Mouse (Mus musculus): ENCODE measurements around the gene Kbtbd6. TPM values are rescaled to one million over a fixed set of nuclear protein-coding genes. Genes with fewer than 3 reads are reported as not detected.

Kbtbd6 gene
- polyA plus RNA-seq, 1 experiment, result 0.25 TPM

DNA sequence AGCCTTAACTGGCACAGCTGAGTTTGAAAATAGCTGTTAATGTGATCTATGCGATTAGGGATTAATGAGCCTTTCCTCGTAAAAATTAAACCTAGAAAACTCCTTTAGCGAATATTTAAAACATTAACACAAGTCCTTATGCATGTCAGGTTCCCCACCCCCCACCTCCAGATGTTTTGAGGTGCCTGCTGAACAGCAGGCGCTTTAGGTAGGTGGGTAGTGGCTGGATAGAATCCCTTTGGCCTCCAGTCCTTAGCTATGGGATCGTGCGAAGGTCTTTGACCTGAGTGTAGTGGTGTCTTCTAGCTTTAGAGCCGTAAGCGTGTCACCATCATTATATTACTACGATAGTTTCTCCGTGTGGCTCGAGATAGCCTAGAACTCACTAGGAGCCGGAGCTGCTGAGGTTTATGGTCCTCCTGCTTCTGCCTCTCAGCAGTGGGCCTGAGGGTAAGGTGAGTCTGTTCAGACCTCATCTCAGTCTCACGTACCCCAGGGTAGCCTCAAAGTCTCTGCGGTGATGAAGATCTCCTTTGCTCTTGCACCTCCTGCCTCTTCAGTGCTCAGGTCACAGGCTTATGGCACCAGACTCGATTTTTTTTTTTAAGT, 31.2 kb downstream of the Kbtbd6 start:
- TF ChIP-seq USF1 (IDR thresholded peaks at IDR 0.05; ENCODE audit: low read depth), result no peak
- TF ChIP-seq CTCF (IDR thresholded peaks at IDR 0.05; ENCODE audit: control insufficient read depth, insufficient read depth, insufficient read length), result no peak
- no peak for TF ChIP-seq MAX (IDR thresholded peaks at IDR 0.05)
- no peak for TF ChIP-seq FOSL1 (IDR thresholded peaks at IDR 0.05; ENCODE audit: insufficient read depth, low read length, poor library complexity, severe bottlenecking)
- TF ChIP-seq MYOD1 (IDR thresholded peaks at IDR 0.05; ENCODE audit: control insufficient read depth, insufficient read length, low read depth), result no peak
- TF ChIP-seq CEBPB (IDR thresholded peaks at IDR 0.05; ENCODE audit: low read depth), result no peak
- no peak for TF ChIP-seq MYOG (IDR thresholded peaks at IDR 0.05; ENCODE audit: control insufficient read depth, extremely low read depth, insufficient read length)
- peak overlapping the region; percentile 84 for H3K4me3 ChIP-seq (ENCODE audit: insufficient read depth, poor library complexity, severe bottlenecking)
- peaks cover 34% of the 10 kb centered on the region for H3K79me3 ChIP-seq (ENCODE audit: low read depth)
- peaks cover 7% of the 10 kb centered on the region for H3K36me3 ChIP-seq (ENCODE audit: control insufficient read depth, insufficient read depth)
- peak overlapping the region; percentile 27 for H3ac ChIP-seq (ENCODE audit: control insufficient read depth, insufficient read length, low read depth)
- H3K79me2 ChIP-seq (ENCODE audit: control insufficient read depth, insufficient read depth), result peaks cover 74% of the 10 kb centered on the region
- no peaks in the 10 kb centered on the region for H3K27me3 ChIP-seq (ENCODE audit: control insufficient read depth, insufficient read depth, insufficient read length)

DNA sequence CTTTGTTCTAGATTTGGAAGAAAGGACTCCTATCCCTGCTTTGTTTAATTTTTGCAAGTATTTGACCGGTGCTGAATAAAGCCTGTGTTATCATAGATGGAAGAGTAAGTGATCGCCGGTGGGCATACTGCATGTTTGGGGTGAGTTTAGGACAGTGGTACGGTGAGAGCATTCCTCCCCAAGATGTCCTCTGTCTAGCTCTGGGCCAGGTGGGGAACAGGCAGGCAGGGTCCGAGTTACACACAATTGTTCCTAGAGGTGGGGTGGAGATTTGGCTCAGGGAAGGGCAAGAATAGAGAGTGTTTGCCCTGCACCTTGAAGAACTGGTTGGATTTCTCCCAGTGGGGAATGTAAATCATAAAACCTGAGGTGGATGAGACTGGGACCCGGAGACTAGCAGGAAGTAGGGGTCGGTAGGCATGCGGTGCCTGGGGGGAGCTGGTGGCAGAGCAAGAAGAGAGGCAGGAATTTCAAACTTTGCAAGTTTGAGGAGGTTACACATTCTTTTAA, 32.0 kb downstream of the Kbtbd6 start:
- Histone ChIP-seq H3K4me3 (ENCODE audit: insufficient read depth, poor library complexity, severe bottlenecking) (no peak overlapping the region), H3K36me3 (ENCODE audit: control insufficient read depth, insufficient read depth) (peaks cover 7% of the 10 kb centered on the region), H3K79me3 (ENCODE audit: low read depth) (peaks cover 27% of the 10 kb centered on the region), H3K79me2 (ENCODE audit: control insufficient read depth, insufficient read depth) (peaks cover 70% of the 10 kb centered on the region), H3K27me3 (ENCODE audit: control insufficient read depth, insufficient read depth, insufficient read length) (no peaks in the 10 kb centered on the region), H3ac (ENCODE audit: control insufficient read depth, insufficient read length, low read depth) (no peak overlapping the region)
- TF ChIP-seq CEBPB (IDR thresholded peaks at IDR 0.05; ENCODE audit: low read depth) (no peak), MYOD1 (IDR thresholded peaks at IDR 0.05; ENCODE audit: control insufficient read depth, insufficient read length, low read depth) (no peak), USF1 (IDR thresholded peaks at IDR 0.05; ENCODE audit: low read depth) (no peak), MAX (IDR thresholded peaks at IDR 0.05) (no peak), MYOG (IDR thresholded peaks at IDR 0.05; ENCODE audit: control insufficient read depth, extremely low read depth, insufficient read length) (no peak), FOSL1 (IDR thresholded peaks at IDR 0.05; ENCODE audit: insufficient read depth, low read length, poor library complexity, severe bottlenecking) (no peak), CTCF (IDR thresholded peaks at IDR 0.05; ENCODE audit: control insufficient read depth, insufficient read depth, insufficient read length) (no peak)

DNA sequence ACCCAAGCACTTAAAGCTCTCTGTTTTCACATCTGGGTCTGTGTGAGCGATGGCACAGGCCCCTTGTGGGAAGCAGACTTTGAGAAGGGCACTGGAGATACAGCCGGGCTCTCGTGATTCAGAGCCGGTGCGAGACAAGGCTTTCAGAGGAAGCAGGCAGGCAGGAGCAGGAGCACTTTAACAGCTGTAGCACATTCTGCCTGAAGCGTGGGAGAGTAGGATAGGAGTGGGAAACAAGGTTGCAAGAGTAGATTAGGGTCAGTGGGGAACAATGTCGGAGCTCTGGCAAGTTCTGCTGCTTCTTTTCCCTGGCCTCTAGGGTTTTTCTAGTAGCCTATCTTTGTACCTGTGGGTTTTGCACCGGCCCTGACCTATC, 35.0 kb downstream of the Kbtbd6 start:
- H3K4me3 ChIP-seq (ENCODE audit: insufficient read depth, poor library complexity, severe bottlenecking), result no peak overlapping the region
- peaks cover 49% of the 10 kb centered on the region for H3K79me2 ChIP-seq (ENCODE audit: control insufficient read depth, insufficient read depth)
- H3K79me3 ChIP-seq (ENCODE audit: low read depth), result peaks cover 9% of the 10 kb centered on the region
- no peaks in the 10 kb centered on the region for H3K27me3 ChIP-seq (ENCODE audit: control insufficient read depth, insufficient read depth, insufficient read length)
- TF ChIP-seq USF1 (IDR thresholded peaks at IDR 0.05; ENCODE audit: low read depth) (no peak), FOSL1 (IDR thresholded peaks at IDR 0.05; ENCODE audit: insufficient read depth, low read length, poor library complexity, severe bottlenecking) (no peak), MAX (IDR thresholded peaks at IDR 0.05) (no peak), CTCF (IDR thresholded peaks at IDR 0.05; ENCODE audit: control insufficient read depth, insufficient read depth, insufficient read length) (no peak), MYOG (IDR thresholded peaks at IDR 0.05; ENCODE audit: control insufficient read depth, extremely low read depth, insufficient read length) (no peak), CEBPB (IDR thresholded peaks at IDR 0.05; ENCODE audit: low read depth) (no peak), MYOD1 (IDR thresholded peaks at IDR 0.05; ENCODE audit: control insufficient read depth, insufficient read length, low read depth) (no peak)
- H3ac ChIP-seq (ENCODE audit: control insufficient read depth, insufficient read length, low read depth), result no peak overlapping the region
- H3K36me3 ChIP-seq (ENCODE audit: control insufficient read depth, insufficient read depth), result no peaks in the 10 kb centered on the region

DNA sequence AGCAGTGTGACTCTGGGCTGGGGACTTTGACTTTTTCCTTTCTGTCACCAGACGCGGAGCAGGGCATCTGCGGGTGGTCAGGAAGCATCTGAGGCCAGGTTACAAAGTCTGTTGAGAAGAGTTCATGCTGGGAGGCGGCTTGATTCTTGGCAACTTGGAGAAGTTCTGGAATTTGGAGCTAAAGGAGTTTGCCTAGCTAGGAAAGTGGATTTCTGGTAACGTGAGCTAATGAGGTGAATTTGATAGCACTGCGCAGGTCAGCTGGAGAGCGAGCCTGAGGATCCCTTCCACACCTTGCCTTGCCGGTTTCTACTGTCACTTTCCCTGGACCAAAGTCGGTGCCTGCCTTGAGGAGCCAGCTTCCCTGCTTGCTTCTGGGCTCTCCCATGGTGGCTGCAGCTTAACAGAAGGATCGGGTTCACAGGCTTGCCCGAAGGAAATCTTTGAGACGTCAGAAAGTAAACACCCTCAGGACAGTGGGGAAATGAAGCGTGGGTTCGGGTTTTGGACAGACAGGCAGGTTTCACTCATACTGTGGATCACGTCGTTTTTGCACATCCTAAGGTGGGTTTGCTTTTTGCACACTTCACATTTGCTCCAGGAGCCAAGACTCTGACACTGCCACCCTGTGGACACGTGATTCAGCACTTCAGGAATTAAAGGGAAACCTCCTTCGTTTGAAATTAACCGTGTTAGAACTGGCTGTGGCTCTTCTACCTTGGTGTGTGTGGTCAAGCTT, 35.5 kb downstream of the Kbtbd6 start:
- no peak overlapping the region for H3K4me3 ChIP-seq (ENCODE audit: insufficient read depth, poor library complexity, severe bottlenecking)
- H3K36me3 ChIP-seq (ENCODE audit: control insufficient read depth, insufficient read depth), result no peaks in the 10 kb centered on the region
- no peak overlapping the region for H3ac ChIP-seq (ENCODE audit: control insufficient read depth, insufficient read length, low read depth)
- H3K27me3 ChIP-seq (ENCODE audit: control insufficient read depth, insufficient read depth, insufficient read length), result no peaks in the 10 kb centered on the region
- TF ChIP-seq MYOD1 (IDR thresholded peaks at IDR 0.05; ENCODE audit: control insufficient read depth, insufficient read length, low read depth), result no peak
- TF ChIP-seq MYOG (IDR thresholded peaks at IDR 0.05; ENCODE audit: control insufficient read depth, extremely low read depth, insufficient read length), result no peak
- peak; percentile 88 for TF ChIP-seq USF1 (IDR thresholded peaks at IDR 0.05; ENCODE audit: low read depth)
- no peak for TF ChIP-seq CTCF (IDR thresholded peaks at IDR 0.05; ENCODE audit: control insufficient read depth, insufficient read depth, insufficient read length)
- no peak for TF ChIP-seq CEBPB (IDR thresholded peaks at IDR 0.05; ENCODE audit: low read depth)
- no peak for TF ChIP-seq MAX (IDR thresholded peaks at IDR 0.05)
- no peak for TF ChIP-seq FOSL1 (IDR thresholded peaks at IDR 0.05; ENCODE audit: insufficient read depth, low read length, poor library complexity, severe bottlenecking)
- H3K79me3 ChIP-seq (ENCODE audit: low read depth), result peaks cover 9% of the 10 kb centered on the region
- H3K79me2 ChIP-seq (ENCODE audit: control insufficient read depth, insufficient read depth), result peaks cover 49% of the 10 kb centered on the region

DNA sequence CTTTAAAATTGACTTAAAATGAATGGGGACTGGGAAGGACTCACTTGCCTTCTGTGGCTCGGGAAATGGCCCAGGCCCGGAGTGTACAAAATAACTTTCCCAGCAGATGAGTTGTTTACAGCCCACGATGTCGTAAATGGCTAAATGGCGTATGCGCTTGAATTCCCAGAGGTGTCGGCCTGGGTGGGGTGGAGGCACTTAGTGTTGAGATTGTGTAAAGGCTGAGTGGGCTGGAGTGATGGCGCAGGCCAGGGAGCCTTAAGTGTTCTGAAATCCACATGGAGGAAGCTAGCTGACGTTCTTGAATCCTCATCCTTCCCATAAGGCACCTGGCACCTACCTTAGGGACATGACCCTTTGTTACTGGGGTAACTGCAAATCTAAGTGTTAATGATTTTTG, 36.9 kb downstream of the Kbtbd6 start:
- no peaks in the 10 kb centered on the region for H3K36me3 ChIP-seq (ENCODE audit: control insufficient read depth, insufficient read depth)
- H3ac ChIP-seq (ENCODE audit: control insufficient read depth, insufficient read length, low read depth), result no peak overlapping the region
- no peaks in the 10 kb centered on the region for H3K27me3 ChIP-seq (ENCODE audit: control insufficient read depth, insufficient read depth, insufficient read length)
- H3K79me3 ChIP-seq (ENCODE audit: low read depth), result peaks cover 3% of the 10 kb centered on the region
- H3K79me2 ChIP-seq (ENCODE audit: control insufficient read depth, insufficient read depth), result peaks cover 36% of the 10 kb centered on the region
- TF ChIP-seq CTCF (IDR thresholded peaks at IDR 0.05; ENCODE audit: control insufficient read depth, insufficient read depth, insufficient read length), result no peak
- no peak for TF ChIP-seq CEBPB (IDR thresholded peaks at IDR 0.05; ENCODE audit: low read depth)
- TF ChIP-seq MAX (IDR thresholded peaks at IDR 0.05), result no peak
- TF ChIP-seq MYOD1 (IDR thresholded peaks at IDR 0.05; ENCODE audit: control insufficient read depth, insufficient read length, low read depth), result no peak
- no peak for TF ChIP-seq FOSL1 (IDR thresholded peaks at IDR 0.05; ENCODE audit: insufficient read depth, low read length, poor library complexity, severe bottlenecking)
- TF ChIP-seq USF1 (IDR thresholded peaks at IDR 0.05; ENCODE audit: low read depth), result no peak
- TF ChIP-seq MYOG (IDR thresholded peaks at IDR 0.05; ENCODE audit: control insufficient read depth, extremely low read depth, insufficient read length), result no peak
- no peak overlapping the region for H3K4me3 ChIP-seq (ENCODE audit: insufficient read depth, poor library complexity, severe bottlenecking)
